20 mouse cellular contexts compared by ENCODE assay signal in the genomic region with DNA sequence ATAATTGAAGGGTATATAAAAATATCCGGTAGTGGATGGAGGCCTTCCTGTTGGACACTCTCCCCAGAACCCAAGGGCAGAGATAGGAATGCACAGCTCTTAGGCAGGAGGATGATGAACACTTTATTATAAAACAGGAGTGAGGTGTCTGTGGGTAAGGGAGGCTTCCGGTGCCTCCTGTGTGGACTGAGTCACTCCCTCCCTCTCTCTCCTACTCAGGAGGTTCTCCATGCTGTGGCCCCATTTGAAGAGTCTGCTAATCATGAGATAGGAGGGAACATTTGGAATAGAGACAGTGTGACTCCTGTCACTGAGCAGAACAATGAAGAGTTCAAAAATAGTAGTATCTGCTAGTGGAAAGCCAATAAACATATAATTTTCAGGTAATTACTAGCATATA.
"Had no signal": no experiment of that assay in that cellular context is flagged by ENCODE, and none has a peak within 500 bp of the region (broad histone marks: within the 10 kb centered on the region; RNA-seq: fewer than 3 reads in every experiment).

No protein-coding gene starts in this region.

- H3K4me3 ChIP-seq: lung, embryonic 15.5 days; midbrain, embryonic 10.5 days; midbrain, embryonic 12.5 days; myocyte; neural tube, embryonic 13.5 days; neural tube, embryonic 15.5 days had no signal

- ATAC-seq: liver, postnatal 0 days; lung, postnatal 0 days; midbrain, embryonic 16.5 days had no signal

- H3K27ac ChIP-seq: lung, embryonic 15.5 days; midbrain, embryonic 10.5 days; midbrain, embryonic 12.5 days; neural tube, embryonic 13.5 days; neural tube, embryonic 15.5 days had no signal

- DNase-seq: liver, postnatal 0 days; lung, adult 2 months; lung, postnatal 14 days; lung, postnatal 4 days; midbrain, embryonic 14.5 days; retina, postnatal 1 day; right cerebral cortex, postnatal 25 days; right cerebral cortex, postnatal 4 days; spleen, adult 18-20 months; thymus, adult 18-20 months; thymus, postnatal 14 days; thymus, postnatal 36 days had no signal
